Mouse (Mus musculus): ENCODE measurements at regions not wholly inside any gene's neighbourhood (a gene's known extent, or its start where the extent isn't known, plus 50 kb on each side); places are given as distances from the start of the nearest gene placed in this dataset.

DNA sequence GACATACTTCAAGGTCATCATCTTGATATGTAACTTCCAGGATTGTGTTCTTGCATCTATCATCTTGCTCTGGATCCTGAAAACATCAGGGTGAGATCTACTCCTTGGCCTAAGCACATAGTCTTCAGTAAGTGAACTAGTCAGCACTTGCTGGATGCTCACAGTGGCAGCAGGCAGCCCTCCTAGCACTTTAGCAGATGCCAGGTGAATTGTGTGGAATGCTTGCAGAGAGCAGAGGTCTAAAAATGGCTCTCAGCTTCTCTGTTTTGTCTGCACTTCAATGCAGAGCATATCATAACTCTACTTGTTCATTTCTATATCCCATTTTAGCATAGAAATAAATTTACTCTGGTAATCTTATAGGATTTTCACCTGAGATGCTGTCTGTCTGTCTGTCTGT is 85.8 kb upstream of the Fam84a start:
- DNase-seq: no peak

DNA sequence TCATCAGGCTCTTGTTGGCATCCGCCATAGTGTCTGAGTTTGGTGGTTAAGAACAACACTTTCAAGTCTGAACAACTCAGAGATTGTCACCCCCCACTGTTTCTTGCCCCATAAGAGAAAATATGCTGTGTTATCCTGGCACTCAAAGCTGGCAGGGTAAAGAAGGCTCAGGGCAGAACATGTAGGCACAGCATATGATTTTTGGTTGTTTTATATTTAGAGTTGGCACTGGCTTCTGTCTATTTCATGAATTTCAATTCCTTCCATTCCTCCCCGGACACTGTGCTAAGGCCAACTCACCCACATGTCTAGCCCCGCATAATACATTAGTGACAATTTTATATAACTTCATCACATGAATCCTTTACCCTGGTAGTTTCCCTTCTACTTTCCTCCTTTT is 83.5 kb upstream of the Fam84a start:
- DNase-seq: no peak

DNA sequence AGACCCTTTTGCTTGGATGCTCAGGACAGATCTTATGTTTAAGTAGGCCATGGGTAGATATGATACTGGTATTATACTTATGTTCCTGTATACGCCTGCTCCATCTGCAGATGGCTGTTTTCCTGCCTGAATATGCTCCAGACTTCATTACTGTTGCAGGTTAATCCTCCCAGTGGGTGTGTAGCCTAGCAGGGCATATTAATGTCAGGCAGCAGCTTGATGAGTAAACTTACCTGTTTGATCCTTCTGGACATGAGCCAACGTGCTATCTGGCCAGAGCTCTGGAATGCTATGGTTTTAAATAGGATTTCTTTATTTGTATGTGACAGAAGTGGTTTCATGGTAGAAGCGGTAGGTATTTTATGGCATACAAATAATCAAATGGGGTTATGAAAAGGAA is 60.8 kb upstream of the Fam84a start:
- no peak for DNase-seq

DNA sequence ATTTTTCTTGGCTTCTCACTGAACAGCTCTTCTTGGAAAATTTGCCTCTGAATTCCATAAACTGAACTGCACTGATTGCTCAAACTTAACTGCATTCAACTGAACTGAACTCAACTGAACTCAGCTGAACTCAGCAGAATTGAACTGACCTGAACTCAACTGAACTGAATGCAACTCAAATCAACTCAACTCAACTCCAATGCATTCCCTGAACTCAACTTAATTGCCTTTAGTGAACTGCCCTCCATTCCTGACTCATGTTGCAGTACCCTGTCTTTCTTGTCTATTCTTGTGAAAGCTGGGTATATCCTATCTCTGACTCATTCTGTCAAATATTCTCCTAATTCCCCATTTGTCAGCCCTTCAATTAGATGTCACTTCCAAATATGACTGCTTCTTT is 58.0 kb upstream of the Fam84a start:
- no peak for DNase-seq

DNA sequence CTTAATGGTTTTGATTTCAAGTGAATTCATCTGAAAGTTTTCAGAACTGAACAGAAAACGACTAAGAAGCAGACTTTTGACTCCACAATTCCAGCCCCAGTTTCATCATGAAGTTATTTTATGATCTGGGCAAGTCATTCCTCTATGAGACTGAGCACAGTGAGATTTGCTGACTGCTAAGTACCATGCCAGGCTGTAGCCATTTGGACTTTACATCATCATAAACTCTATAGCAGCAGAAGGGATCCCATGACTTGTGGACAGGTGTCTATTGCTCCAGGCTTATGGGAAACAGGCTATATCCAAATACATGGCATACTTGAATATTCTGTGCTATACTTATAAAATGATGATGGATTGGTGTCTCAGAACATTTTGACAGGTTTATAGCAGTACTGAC is 55.4 kb upstream of the Fam84a start:
- no peak for DNase-seq

DNA sequence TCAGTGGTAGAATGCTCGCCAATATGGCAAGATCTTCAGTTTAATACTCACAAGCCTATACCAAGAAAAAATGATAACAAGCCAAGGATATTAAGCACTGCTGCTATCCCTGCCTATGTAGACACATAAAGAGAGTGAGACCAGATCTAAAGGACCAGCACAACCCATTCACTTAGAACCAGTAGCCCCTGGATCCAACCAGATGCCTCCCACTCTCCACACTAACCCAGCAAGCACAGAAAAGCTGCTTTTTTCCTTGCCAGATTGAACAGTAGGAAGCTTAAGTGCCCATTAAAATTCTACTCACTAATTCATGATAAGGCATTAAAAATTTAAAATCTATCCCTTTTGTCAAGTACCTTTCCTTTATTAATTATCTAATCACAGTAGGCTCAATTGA is 52.6 kb upstream of the Fam84a start:
- DNase-seq: no peak
